Mouse (Mus musculus) layer of hippocampus, postnatal 36 days (tissue): ENCODE data around the gene Ccdc77. TPM values are rescaled to one million over a fixed set of nuclear protein-coding genes. Genes with fewer than 3 reads are reported as not detected.

Experiments used
- DNase-seq, 2 experiments: peaks; one replicate each; pipeline ENCODE4 v3.0.0; 2022
- total RNA-seq, 2 experiments: library from RNA; stranded (reverse); gene quantifications; 2 replicates each; pipeline ENCODE4 v1.2.3; 2021

Gene Ccdc77
- 1 to 10 TPM; 5.6 to 9.6 TPM for total RNA-seq

DNA sequence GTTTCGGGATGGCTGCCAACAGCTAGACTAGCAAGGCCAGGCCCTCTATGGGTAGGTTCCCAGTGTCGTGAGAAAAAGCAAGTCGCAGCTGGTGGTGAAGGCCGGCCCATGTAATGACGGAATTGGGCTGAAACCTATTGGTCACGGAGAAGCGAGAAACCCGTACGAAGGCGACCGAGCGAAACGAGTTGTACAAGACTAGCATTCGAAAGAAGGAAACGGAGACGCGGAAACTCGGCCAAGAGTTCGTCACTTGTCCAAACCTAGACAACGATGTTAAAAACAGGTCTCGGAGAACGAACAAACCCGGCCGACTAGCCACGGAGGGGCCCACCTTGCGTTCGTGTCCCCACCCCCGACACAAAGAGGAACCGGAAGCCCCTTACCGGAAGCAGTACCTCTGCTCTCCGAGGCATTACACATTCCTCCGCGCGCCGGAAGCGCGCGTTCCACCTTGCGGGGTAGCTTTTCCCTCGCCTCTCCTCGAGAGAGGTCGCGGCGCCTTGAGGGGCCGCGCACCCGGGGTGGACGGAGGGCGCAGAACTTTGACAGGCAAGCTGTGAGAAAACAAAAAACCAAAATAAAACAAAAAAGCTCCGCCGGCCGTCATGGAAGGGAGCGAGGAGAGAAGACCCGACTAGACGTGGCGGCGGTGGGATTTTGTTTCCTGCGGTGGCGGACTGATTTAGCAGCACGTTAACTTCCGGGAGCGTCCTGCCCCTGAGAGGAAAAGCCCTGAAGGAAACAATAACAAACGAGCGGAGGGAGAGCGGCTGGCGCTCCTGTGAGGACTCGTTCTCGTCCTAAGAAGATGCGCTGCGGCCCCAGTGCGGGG lies at the start of gene Ccdc77, which contains the start of gene Kdm5a:
Ccdc77 (minus strand) TSS at position 687 of the 835 bp plus-strand sequence.
Kdm5a (plus strand) TSS at position 437 of the 835 bp plus-strand sequence.
- DNase-seq = peak; percentile 94 to 95

DNA sequence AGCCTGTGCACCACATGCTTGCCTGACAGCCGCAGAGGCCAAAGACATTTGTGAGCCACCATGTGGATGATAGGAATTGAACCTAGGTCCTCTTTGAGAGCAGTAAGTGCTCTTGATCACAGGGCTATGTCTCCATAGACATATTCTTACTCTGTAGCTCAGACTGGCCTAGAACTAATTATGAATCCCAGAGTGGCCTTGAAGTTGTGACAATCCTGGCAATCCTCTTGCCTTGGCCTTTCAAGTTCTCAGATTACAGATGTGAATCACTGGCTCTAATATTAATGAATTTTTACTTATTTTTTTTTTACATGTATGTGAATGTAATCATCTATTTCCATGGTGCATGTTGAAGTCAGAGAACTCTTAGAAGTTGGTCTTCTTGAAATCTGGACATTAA lies 39.8 kb upstream of the Ccdc77 start:
- no peak for DNase-seq

DNA sequence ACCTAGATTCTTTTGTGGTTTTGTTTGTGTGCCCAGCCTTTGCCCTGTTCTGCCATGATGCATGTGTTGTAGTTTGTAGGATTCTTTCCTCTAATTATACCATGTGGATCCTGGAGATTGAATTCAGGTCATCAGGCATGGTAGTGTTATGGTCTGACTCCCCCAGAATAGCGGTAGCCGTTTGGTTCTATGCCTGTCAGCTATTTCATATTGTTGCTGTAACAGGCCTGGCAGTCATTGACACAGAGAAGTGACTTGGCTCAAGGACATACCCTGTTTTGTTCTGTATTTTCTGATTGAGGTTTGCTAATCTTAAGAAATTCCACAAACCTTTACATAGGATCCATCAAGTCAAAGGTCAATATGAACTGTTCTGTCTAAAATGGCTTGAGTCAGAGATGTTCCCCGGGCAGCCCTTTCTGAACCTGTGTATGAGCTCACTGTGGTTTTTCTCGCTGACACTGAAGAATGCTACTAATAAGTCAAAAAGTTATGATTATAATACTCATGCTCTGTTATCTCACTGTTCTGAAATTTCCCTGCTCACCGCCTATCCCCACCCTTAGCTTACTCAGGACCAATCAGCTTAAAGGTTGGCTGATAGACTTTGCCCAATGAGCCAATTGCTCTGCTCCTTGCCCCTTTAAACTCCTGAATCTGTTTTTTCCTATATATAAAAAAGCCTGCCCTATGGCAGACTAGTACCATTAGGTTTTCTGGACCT lies 31.6 kb upstream of the Ccdc77 start:
- no peak for DNase-seq

DNA sequence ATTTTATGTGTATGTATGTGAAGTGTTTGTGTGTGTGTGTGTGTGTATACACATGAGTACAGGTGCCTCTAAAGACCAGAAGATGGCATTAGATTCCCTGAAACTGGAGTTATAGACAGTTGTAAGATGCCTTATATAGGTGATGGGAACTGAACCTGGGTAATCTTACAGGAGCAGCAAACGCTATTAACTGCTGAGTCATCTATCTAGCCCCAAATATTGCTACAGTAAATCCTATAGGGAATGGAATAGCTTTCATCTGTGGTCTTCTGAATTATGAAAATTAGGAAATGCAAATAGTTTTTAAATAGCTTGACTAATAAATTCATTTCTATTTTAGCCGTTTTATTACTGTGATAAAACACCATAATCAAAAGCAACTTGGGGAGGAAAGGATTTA lies 28.6 kb upstream of the Ccdc77 start:
- no peak for DNase-seq

DNA sequence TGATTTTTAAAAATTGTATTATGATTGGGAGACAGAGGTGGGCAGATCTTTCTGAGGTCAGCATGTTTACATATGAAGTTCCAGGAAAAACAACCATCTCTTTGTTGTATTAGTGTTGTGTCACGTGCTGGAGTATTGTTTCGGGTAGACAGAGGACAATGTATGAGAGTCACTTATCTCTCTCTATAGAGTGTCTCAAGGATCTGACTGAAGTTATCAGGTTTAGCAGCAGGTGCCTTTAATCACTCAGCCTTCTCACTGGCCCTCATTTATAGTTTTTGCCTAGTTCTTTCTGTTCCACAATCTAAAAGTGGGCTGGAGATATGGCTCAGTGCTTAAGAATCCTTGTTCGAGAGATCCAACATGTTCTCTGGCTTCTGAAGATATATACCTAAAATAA lies 25.9 kb upstream of the Ccdc77 start:
- no peak for DNase-seq

DNA sequence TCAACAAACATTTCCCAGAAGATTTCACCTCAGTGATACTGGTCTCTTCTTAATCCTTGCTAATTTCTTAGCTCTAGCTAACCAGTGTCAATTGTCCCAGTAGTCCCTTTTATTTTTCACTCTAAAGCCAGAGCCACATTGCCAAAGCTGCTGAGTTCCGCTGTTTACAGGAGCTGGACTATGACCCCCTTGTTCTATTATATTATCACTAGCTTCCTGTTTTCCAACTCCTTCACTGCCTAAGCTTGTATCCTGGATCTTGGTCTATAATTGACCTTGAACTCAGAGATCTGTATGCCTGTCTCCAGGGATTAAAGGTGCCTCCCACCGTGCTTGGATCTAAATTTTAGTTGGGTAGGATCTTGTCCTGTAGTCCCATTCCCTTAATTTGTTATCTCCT lies 12.6 kb upstream of the Ccdc77 start:
- DNase-seq = no peak

DNA sequence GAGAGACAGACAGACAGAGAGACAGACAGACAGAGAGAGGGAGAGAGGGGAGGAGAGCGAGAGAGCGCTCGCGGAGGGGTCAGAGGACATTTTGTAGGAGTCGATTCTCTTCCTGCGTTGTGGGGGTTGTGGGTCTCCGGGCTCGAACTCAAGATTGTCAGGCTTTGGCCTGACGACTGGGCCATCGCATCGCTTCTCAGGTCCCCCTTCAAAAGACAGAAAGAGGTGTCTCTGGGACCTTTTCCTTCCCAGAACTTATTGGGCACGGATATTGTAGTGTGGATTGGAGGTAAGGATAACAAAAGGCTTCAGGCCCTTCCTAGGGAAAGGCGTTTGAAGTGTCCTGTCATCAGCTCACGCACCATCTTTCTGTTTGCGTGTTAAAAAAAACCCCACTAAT lies 877 bp upstream of the Ccdc77 start:
- DNase-seq = no peak

DNA sequence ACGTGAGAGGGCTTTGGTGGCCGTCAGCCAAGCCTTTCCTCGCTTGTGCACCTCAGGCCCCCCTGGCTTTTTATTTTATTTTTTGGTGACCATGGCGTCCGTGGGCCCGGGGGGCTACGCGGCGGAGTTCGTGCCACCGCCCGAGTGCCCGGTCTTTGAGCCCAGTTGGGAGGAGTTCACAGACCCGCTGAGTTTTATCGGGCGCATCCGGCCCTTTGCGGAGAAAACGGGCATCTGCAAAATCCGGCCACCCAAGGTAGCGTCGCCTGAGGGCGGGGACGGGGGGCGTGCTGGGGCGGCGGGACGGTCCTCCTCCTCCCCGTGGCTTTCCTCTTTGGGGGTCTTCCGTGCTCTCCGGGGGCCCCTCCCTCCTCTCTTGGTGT lies 340 bp upstream of the Ccdc77 start:
- DNase-seq = no peak

DNA sequence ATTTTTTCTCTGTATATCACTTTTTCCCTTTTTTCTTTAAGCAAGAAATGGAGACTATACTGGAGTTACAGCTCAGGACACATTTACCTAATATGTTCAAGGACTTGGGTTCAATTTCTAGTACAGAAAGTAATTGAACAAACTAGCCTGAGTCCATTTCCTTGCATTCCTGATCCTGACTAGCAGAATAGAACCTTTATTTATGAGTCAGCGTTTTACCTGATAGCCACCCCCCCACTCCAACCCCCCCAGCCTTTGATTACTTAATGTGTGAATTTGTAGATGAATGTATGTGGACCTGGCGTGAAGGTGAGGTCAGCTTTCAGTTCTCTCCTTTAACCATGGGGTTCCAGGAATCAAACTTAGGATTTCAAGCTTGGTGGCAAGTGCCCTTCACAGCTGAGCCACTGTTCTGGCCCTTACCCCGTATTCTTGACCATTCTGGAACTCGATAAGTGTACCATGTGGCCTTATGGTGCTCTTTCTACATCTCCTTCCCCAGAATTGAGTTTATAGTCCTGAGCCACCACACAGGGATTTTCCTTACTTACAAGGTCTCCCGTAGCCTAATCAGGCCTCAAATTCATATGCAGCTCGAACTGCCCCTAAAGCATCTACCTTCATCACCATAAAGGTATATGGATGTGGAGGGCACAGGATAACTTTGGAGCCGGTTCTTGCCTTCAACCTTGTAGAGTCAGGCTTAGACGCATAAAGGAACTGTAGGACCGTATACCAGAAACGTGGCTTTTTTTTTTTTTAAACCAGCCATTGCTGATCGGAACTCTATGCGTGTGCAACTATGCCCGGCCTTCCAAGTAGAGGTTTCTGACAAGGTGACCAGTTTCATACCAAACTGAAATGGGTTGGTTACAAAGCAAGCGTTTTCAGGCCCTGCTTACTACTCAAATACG lies 1.1 kb downstream of the Ccdc77 start:
- DNase-seq = no peak

DNA sequence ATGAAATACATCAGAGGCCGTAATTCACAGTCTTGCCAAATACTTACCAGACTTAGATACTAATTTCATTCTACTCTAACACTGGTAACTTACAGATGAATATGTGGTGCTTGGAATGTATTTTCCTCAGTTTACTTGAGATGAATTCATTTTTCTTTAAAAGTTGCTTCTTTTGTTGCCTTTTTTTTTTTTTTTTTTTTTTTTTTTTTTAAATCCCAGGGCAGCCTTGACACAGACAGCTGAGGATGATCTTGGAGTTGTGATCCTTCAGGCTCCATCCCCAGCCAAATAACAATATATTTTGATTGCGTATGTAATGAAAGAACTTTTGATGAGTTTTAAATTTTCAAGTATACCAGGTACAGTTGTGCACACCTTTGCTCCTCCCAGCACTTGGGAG lies 2.0 kb downstream of the Ccdc77 start:
- DNase-seq = no peak

DNA sequence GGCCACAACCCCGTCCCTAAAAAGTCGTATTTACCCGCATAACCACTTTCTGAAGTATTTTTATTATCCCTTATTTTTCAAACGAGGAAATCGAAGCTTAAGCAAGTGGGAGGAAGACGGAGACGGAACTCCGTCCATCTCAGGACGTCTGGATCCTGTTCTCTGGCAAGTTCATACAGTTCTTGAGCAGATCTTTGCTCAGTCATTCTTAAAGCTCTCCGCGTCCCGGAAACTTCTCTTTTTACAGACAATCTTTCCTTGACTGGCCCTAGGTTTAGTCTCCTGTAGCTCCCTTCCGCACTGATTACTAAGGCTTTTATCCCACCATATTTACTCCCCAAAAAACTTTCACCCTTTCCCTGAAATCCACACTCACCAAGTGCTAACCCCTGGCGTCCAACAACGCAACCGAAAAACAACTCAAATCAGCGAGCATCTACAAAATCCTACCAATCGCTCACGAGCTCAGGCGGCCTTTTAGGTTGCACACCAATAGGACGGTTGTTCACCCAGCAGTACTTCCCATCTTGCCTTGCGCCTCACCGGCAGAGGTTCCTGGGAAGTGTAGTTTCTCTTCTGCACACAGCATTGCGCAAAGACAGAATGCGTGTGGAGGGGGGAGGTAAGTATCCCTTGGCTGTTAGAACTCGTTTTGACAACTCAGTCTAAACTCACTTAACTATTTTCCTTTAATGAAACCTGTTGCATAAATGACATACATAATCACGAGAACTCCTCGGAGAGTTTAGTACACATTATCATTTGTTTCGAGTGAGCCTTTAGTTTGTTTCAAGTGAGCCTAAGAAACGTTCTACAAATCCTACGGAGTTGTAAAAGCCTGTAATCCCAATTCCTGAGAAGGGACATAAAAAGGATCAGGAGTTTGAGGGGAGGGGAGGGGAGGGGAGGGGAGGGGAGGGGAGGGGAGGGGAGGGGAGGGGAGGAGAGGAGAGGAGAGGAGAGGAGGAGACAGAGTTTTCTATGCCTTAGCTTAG lies 6.9 kb downstream of the Ccdc77 start:
- DNase-seq = peak; percentile 83 to 84

DNA sequence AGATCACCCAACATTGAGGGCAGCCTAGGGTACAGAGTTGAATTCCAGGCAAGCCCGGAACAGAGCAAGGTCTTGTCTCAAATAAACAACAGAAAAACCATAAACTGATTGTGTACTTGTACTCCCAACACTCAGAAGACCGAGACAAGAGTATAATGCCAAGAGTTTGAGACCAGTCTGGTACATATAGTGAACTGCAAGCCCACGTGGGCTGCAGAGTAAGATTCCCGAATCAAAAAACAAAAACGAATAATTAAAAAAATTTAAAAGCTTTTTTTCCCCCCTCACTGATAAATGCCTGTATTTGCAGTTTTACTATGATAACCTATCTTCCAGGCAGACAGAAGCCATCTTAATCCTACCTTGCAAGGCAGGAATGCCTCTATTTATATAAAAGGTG lies 7.7 kb downstream of the Ccdc77 start:
- DNase-seq = no peak

DNA sequence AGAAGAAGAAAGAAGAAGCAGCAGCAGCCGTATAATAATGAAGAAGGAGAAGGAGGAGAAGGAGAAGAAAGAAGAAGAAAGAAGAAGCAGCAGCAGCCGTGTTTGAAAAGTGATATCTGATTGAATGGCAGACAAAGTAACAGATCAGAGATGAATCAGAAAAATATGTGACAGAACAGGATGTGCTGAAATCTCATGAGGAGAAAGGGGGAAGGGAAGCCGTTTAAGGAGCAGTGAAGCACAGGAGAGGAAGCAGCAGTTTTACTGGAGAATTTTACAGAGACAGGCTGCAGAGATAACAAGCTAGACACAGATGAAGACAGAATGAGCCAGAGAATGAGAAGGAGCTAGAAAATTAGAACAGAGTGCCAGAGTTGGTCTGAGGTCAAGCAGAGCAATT lies 15.2 kb downstream of the Ccdc77 start:
- no peak for DNase-seq

DNA sequence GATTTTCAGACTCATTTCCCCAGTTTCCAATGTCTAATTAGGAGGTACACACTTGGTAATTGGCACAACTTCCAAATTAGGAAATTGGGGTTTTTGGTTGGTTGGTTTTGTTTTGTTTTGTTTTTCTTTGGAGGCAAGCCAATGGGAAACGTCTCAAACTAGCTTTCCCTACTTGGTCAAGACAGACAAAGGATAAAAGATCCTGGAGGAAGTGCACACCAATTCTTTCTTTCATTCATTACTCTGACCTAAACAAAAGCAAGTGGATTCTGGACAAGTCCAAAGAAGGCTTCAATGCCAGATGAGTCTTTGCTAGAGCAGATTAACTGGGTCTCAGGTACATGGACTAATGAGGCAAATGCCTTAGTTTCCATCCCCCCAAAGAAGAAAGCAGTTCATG lies 20.2 kb downstream of the Ccdc77 start:
- no peak for DNase-seq

DNA sequence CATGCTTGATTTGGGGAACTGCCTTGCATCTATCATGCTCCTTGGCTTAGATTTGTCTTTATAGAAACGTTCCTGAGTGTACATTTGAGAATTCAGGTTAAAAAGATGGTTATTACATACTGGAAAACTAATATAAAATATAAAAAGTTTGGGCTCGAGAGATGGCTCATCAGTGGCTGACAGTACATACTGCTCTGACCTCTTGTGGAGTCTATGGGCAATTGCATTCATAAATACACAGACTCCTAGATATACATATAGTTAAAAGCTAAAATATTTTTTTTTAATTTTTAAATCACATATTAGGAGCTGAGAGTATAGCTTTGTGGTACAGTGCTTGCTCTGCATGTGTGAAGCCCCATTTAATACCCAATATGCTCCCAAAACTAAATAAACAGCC lies 31.8 kb downstream of the Ccdc77 start:
- no peak for DNase-seq

DNA sequence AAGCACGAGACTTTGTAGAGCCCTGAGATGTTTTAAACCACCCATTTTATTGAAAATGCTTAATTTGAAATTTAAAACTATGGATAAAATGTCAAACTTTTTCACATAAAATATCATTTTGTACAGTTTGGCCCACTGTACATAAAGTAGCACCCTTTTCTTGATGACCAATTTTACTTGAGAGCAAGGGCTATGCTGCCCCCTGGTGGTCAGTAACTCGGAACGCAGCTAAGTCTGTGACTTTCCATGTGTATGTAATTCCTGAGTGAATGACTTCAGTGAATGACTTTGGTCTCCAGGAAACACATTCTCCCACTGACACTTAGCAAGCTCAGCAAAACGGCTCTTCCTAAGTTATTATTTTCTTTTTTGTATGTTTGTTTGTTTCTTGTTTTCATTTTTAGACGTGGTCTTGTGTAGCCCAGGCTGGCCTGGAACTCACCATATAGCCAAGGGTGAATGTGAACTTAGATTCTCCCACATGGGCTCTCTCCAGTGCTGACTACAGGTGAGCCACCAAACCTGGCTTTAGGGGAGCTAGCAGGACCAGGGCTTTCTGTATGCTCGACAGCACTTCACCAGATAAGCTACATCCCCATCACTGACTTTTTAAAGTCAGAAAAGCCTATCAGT lies 39.8 kb downstream of the Ccdc77 start:
- peak; percentile 22 to 29 for DNase-seq

DNA sequence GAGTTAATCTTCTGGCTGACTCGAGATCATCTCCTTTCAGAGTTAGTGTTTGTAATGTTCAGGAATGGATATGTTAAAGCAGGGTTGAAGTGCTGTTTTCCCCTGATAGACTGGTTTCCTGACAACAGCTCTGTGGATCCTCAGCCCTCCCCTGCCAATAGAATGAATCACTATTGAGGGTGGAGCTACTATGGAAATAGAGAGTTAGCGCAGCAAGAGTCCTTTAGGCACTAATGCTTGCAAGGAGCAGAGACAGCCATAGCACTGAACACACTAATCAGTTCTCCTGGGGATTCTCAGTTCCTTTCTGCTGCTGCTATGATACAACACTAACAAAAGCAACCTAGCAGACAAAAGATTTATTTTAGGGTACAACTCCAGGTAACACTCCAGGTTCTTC lies 43.8 kb downstream of the Ccdc77 start:
- no peak for DNase-seq

DNA sequence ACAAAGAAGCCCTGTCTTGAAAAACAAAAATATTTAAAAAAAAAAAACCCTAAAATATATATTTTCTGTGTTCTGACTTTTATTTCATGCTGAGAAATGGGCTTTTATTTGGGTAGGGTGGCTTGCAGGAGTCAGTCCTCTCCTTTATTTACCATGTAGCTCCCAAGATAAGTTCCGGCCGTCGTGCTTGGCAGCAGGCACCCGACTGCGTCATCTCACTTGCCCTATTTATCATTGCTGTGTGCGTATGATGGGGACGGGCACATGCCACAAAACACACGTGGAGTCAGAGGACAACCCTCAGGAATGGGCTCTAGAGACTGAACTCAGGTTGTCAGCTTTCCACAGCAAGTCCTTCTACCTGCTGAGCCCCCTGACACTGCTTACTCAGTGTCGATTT lies 45.0 kb downstream of the Ccdc77 start:
- no peak for DNase-seq

DNA sequence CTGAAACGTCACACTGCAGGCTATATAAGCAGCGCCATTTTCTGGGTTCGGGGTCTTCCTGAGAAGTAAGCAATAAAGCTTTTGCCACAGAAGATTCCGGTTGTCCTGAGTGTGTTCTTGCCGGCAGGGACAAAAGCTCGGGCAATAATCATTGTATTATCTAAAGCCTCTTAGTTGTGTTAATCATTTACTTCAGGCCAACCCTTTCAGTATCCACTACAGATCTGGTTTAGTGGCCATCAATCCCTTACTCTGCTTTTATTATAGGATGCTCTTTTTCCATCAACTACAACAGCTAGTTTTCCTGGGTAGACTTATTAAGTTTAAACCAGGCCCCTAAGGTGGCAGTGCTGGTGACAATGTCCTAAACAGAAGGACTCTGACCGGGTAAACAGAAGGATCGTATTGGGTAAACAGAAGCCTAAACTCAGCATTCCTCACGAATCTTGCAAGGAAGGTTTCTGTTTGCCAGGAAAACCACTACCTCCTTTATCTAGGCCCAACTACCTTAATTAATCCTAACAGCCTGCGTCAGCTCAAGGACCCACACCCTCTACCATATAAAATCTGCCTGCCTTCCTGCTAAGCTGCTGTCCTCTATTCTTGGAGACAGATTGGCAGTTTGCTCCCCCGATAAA lies 45.8 kb downstream of the Ccdc77 start:
- no peak for DNase-seq

DNA sequence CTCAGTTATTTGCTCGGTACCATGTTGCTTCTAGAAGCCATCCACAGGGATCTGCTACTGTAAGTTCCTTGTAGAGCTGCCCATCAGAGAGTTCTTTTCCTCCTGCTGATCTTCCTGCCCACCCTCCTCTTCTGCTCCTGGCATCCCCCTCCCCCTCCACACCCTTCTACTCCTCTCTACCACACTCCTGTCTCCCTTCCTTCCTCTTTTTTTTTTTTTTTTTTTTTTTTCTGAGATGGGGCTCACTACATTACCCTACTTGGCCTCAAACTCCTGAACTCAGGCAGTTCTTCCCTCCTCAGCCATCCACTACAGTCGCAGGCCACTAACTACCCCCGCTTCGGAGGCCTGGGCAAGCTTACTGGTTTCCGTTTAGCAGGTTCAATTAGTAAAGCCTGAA lies 51.7 kb downstream of the Ccdc77 start:
- DNase-seq = no peak

DNA sequence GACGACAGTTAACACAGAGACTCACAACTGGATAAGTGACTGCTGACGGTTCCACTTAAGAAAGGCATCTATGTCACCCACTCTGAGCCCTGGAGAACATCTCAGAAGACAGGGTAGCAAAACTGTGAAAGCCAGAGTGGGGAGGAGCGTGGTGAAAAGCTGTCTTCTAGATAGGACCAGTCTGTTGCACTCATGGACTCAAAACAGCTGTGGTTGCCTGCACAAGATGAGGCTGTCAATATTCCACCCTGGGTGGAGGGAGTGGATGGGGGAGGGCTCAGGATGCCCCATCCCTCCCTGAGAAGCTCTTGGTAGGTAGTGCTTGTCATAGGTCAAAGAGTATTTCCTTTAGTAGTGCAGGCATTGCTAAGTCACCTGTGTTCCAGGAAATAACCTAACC lies 54.4 kb downstream of the Ccdc77 start:
- no peak for DNase-seq
